Mouse (Mus musculus): ENCODE results near the gene Gm7030.
"Not testable (repeated sequence)": the region's sequence is repeated elsewhere in the genome, so short reads cannot be mapped to it uniquely, and the experiment has no call there.

Gm7030 gene

DNA sequence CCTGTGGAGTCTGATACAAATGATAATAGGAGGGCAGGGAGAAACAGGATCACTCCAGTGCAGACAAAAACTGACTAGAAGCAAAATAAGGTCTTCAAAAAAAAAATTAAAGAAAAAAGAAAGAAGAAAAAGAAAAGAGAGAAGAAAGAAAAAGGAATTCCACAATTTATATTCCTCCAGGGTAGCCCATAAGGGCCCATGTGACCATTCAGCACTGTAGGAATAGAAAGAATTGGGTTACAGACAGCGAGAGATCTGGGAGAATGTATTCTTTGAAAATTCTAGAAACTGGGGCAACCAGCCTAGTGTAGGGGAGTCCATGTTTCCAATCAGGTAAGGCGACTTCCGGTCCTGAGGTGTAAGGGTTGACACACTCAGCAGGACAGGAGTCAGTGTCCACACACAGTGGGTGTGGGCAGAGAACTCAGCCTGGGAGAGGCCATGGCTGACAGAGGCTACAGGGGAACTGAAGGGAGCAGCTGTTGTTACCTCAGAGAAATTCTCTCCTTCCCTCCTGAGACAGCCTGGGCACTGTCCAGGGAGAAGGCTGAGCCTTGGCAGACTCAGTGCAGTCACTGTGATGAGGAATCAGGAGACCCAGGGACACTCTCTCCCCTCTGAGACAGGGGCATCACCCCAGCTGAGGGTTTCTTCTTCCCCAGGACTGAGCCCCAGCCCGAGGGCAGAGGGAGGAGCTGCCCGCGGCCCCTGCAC, 46.5 kb downstream of the Gm7030 start:
- in situ Hi-C loops (cut with MboI), result not testable (repeated sequence)

DNA sequence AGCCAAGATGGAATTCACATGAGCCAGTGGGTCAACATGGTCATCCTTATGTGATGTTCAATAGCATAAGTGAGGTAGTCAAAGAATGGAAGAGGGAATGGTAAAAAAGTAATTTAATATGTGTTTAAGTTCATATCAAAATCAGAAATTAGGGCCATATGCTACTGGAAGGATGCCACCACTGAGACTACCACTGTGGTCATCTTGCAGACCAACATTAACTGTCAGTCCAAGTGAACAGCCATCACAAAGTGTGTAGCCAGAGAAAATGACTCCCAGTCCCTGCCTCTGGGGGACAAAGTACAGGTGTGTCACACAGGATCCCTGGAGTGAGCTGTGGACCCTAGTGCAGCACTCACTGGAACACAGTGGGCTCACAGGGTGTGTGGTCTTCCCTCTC, 47.3 kb downstream of the Gm7030 start:
- in situ Hi-C loops (cut with MboI), result not testable (repeated sequence)

DNA sequence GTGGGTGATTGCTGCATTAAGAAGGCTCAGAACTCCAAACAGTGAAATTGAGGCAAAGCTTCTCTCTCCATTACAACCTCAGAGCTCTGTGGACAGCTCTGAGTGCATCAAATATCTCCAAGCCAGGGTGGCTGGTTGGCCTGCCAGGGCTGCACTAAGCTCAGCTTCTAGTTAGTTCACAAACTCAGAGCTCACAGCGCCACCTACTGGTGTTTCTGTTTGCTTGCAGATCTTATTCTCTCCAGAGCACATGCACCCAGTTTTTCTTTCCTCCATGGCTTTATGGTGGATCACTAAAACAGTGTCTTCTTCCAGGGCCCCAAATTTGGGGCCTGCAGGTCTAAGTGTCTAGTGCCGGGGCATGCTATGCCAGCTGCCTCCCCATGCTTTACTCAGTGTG, 68.4 kb downstream of the Gm7030 start:
- in situ Hi-C loops (cut with MboI), result no loop called here

Data from mature B cell (primary cell).